Mouse (Mus musculus): Measurements from ENCODE around the gene Map3k1. TPM values are rescaled to one million over a fixed set of nuclear protein-coding genes. Genes with fewer than 3 reads are reported as not detected.

Gene Map3k1
- total RNA-seq, 2 experiments from 2014 or later: 82.1 to 87.5 TPM

GRCm38 (mm10) chr13:111815017-111815416, 6.2 kb upstream of the Map3k1 start:
- DNase-seq (ENCODE audit: low spot score in 2 of 2): no peak

GRCm38 (mm10) chr13:111812647-111813046, 3.9 kb upstream of the Map3k1 start:
- no peak for DNase-seq (ENCODE audit: low spot score in 2 of 2)

GRCm38 (mm10) chr13:111810998-111811628, 2.3 kb upstream of the Map3k1 start:
- DNase-seq (ENCODE audit: low spot score in 2 of 2): no peak

- no peak for DNase-seq (ENCODE audit: low spot score in 2 of 2)
Measured at GRCm38 (mm10) chr13:111809466-111810228, 854 bp upstream of the Map3k1 start.

GRCm38 (mm10) chr13:111808387-111808636, 481 bp downstream of the Map3k1 start:
- no peak for DNase-seq (ENCODE audit: low spot score in 2 of 2)

GRCm38 (mm10) chr13:111807596-111808386, 1.0 kb downstream of the Map3k1 start:
- DNase-seq (ENCODE audit: low spot score in 2 of 2): no peak

GRCm38 (mm10) chr13:111807105-111807595, 1.6 kb downstream of the Map3k1 start:
- no peak for DNase-seq (ENCODE audit: low spot score in 2 of 2)

- DNase-seq (ENCODE audit: low spot score in 2 of 2): no peak
Measured at GRCm38 (mm10) chr13:111805738-111806722, 2.8 kb downstream of the Map3k1 start.

GRCm38 (mm10) chr13:111804951-111805673, 3.7 kb downstream of the Map3k1 start:
- no peak for DNase-seq (ENCODE audit: low spot score in 2 of 2)

- DNase-seq (ENCODE audit: low spot score in 2 of 2): no peak
Measured at GRCm38 (mm10) chr13:111804189-111804588, 4.6 kb downstream of the Map3k1 start.

- no peak for DNase-seq (ENCODE audit: low spot score in 2 of 2)
Measured at GRCm38 (mm10) chr13:111803506-111803905, 5.3 kb downstream of the Map3k1 start.

- DNase-seq (ENCODE audit: low spot score in 2 of 2): no peak
Measured at GRCm38 (mm10) chr13:111802900-111803299, 5.9 kb downstream of the Map3k1 start.

- no peak for DNase-seq (ENCODE audit: low spot score in 2 of 2)
Measured at GRCm38 (mm10) chr13:111802271-111802665, 6.5 kb downstream of the Map3k1 start.

GRCm38 (mm10) chr13:111801662-111802270, 7.0 kb downstream of the Map3k1 start:
- no peak for DNase-seq (ENCODE audit: low spot score in 2 of 2)

GRCm38 (mm10) chr13:111800866-111801265, 7.9 kb downstream of the Map3k1 start:
- no peak for DNase-seq (ENCODE audit: low spot score in 2 of 2)

GRCm38 (mm10) chr13:111798044-111798443, 10.7 kb downstream of the Map3k1 start:
- DNase-seq (ENCODE audit: low spot score in 2 of 2): no peak

- DNase-seq (ENCODE audit: low spot score in 2 of 2): no peak
Measured at GRCm38 (mm10) chr13:111797021-111797420, 11.8 kb downstream of the Map3k1 start.

- DNase-seq (ENCODE audit: low spot score in 2 of 2): no peak
Measured at GRCm38 (mm10) chr13:111796191-111796920, 12.4 kb downstream of the Map3k1 start.

GRCm38 (mm10) chr13:111792975-111793287, 15.9 kb downstream of the Map3k1 start:
- no peak for DNase-seq (ENCODE audit: low spot score in 2 of 2)
